Mouse (Mus musculus) heart, postnatal 36 days (tissue): Measurements from ENCODE around the gene Samm50. TPM values are rescaled to one million over a fixed set of nuclear protein-coding genes. Genes with fewer than 3 reads are reported as not detected.
A peak's percentile ranks its signal among the peaks of the same experiment; 100 is the strongest.
"Not testable (repeated sequence)": the region's sequence is repeated elsewhere in the genome, so short reads cannot be mapped to it uniquely, and the experiment has no call there.

Source experiments
- DNase-seq, 2 experiments: peaks; one replicate each; pipeline ENCODE4 v3.0.0; 2021 to 2022
- intact Hi-C: fragments of 180-260 bp; cut with DNase I; formaldehyde crosslinking; loops from one replicate; pipeline ENCODE4 v1.15.1; 2025
- total RNA-seq, 2 experiments: library from RNA; stranded (reverse); gene quantifications; 2 replicates each; pipeline ENCODE4 v1.2.3; 2021

Gene Samm50
- 100 to 1,000 TPM; 270 to 286 TPM for total RNA-seq

GRCm38 (mm10) chr15:84192058-84192791, at the start of gene Samm50:
Gene Samm50 (plus strand): TSS chr15:84192241.
- intact Hi-C loops = loop anchor here (5.0 kb wide), 1 partner anchor 70 kb away; the partner anchor contains the start of gene Pnpla5

DNA sequence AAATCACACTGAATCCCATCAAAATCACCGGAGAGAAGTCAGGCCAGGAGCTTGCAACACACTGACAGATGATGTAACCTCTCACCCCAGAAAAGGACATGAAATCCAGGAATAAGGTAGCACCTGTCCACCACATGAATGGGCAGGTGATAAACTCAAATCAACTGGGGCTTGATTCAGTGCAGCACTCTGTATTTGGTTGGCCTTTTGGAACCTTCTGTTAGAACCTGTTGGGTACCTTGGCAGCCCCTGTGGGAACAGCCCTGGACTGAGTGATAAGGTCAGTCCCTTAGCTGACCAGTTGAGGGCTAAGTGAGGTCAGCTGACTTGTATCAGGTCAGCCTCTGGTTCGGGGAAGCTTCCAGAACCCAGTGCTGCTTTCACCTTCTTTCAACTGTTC, 35.9 kb upstream of the Samm50 start:
- intact Hi-C loops = no loop called here
- DNase-seq = no peak

More at GRCm38 (mm10) chr15:84192058-84192791, at the start of gene Samm50:
- peak; percentile 88 to 89 for DNase-seq

GRCm38 (mm10) chr15:84157530-84157929, 34.5 kb upstream of the Samm50 start:
- intact Hi-C loops, DNase-seq: not testable (repeated sequence)

GRCm38 (mm10) chr15:84161871-84162270, 30.2 kb upstream of the Samm50 start:
- DNase-seq = no peak
- intact Hi-C loops = no loop called here

DNA sequence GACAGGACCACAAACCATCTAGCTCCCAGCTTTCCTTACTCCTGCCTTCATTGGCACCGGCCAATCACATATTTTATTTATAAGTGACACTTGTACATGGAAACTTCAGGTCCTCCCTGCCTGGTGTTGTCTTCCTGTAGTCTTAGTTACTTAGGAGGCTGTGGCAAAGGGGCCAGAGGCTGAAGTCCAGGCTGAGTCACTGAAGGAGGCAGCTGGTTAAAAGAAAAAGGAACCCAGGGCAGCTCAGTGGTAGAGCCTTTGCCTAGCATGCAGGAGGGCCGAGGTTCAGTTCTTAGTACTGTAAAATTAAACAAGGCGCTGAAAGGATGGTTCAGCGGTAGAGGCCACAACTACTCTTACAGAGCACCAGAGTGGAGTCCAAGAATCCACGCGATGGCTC, 25.2 kb upstream of the Samm50 start:
- intact Hi-C loops = loop anchor here (5.0 kb wide), 1 partner anchor 95 kb away; no protein-coding TSS in a partner anchor
- DNase-seq = no peak

GRCm38 (mm10) chr15:84167600-84167999, 24.4 kb upstream of the Samm50 start, which contains the start of gene Pnpla3:
Gene Pnpla3 (plus strand): TSS chr15:84167837.
- intact Hi-C loops = loop anchor here (5.0 kb wide), 1 partner anchor 95 kb away; no protein-coding TSS in a partner anchor
- peak; percentile 93 to 94 for DNase-seq

- peak in 1 of 2 experiments; percentile 12 for DNase-seq
- intact Hi-C loops = loop anchor here (2.0 to 5.0 kb wide), 2 partner anchors 48 to 96 kb away; no protein-coding TSS in a partner anchor
Observed at GRCm38 (mm10) chr15:84168170-84169161, 23.6 kb upstream of the Samm50 start.

DNA sequence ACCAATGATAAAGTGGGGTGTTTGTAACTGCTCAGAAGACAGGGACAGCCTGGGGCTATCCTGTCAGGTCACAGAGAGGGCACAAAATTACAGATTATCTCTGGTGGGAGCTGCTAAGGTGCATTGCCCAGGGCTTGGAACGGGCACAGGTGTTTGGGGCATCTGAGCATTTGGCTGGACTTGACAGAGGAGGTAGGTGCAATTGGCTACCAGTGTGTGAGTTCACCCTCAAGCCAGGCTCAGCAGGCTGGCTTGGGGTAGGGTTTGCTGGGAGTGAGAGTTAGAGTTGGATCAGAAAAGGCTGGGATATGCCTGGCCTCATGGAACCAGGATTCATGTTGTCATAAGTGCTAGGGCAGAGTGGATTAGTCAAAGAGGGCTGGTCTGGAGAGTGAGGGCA, 22.5 kb upstream of the Samm50 start:
- intact Hi-C loops = loop anchor here (2.0 to 5.0 kb wide), 2 partner anchors 49 to 97 kb away; no protein-coding TSS in a partner anchor
- DNase-seq = no peak

GRCm38 (mm10) chr15:84171166-84171565, 20.9 kb upstream of the Samm50 start:
- intact Hi-C loops = no loop called here
- no peak for DNase-seq

GRCm38 (mm10) chr15:84178733-84179132, 13.3 kb upstream of the Samm50 start:
- intact Hi-C loops = no loop called here
- no peak for DNase-seq

DNA sequence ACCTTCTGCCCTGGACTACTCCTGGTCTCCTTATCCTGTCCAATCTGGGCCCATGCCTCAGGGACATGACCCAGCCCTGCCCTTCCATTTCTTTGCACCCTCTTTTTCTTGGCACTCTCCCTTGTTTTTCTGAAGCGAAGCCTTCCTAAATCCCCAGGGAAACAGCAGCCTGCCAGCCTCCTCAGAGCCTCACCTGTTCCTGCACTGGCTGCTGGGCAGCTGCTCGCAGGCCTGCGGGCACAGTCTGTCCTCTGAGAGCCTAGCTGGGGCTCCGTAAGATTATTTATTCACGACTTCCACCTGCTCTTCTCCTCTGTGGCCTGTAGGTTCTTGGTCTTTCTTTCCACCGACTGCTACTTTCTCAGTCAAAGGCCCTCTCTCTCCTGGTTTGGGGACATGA, 10.0 kb upstream of the Samm50 start:
- intact Hi-C loops = no loop called here
- DNase-seq = no peak

- intact Hi-C loops = no loop called here
- no peak for DNase-seq
Observed at GRCm38 (mm10) chr15:84183967-84184366, 8.1 kb upstream of the Samm50 start.

- intact Hi-C loops = no loop called here
Observed at GRCm38 (mm10) chr15:84186196-84186595, 5.8 kb upstream of the Samm50 start.

GRCm38 (mm10) chr15:84188887-84189530, 3.0 kb upstream of the Samm50 start:
- intact Hi-C loops = no loop called here
- DNase-seq = no peak

More at GRCm38 (mm10) chr15:84186196-84186595, 5.8 kb upstream of the Samm50 start:
- no peak for DNase-seq

DNA sequence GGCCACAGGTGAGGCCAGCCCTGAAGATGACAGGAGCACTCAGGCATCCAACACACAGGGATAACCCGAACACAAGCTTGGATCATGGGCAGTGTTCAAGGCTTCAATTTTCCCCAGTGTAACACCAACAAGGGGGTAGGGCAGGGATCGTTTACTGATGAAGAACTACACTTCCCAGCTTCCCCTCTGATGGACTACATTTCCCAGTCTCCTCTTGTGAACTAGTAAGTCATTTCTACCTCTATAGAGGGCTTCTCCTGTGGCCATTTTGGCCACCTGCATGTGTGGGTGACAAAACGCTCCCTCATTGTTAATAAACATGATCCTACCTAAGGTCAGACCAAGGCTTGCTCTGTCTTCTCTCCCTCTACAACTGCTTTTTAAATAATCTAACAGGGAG, 2.2 kb upstream of the Samm50 start:
- DNase-seq = no peak

GRCm38 (mm10) chr15:84191724-84192057, 350 bp upstream of the Samm50 start:
- DNase-seq = no peak
- intact Hi-C loops = loop anchor here (5.0 kb wide), 1 partner anchor 69 kb away; the partner anchor contains the start of gene Pnpla5

More for the DNA sequence above, 2.2 kb upstream of the Samm50 start:
- intact Hi-C loops = loop anchor here (5.0 kb wide), 1 partner anchor 68 kb away; the partner anchor contains the start of gene Pnpla5

DNA sequence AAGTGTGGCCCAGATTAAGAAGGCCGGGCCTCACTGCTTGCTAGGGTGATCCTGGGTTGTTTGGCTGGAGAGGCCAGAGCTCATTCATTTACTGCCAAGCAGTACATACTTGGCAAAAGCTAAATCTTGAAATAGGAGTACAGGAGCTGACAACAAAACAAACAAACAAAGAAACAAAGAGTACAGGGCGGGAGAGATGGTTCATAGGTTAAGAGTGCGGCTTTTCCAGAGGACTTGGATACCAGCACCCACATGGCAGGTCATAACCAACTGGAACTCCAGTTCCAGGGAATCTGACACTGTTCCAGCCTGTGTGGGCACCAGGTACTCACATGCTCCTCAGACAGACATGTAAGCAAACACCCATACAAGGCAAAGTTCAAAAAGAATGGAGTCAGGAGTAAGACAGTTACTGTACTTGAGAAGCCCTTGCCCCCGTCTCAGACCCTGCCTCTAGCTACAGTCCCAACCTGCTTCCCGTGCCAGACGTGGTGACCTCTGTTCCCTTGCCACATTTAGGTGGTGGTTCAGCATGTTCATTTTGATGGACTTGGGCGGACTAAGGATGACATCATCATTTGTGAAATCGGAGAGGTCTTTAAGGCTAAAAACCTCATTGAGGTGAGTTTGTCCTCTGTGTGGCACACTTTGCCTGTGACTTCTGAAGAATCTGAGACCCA, 4.6 kb downstream of the Samm50 start:
- DNase-seq = no peak
- intact Hi-C loops = no loop called here

- intact Hi-C loops = no loop called here
- DNase-seq = no peak
Observed at GRCm38 (mm10) chr15:84207327-84207726, 15.3 kb downstream of the Samm50 start.
